Mouse (Mus musculus) liver, postnatal 0 days (tissue): ENCODE results near the gene Slc27a4. TPM values are rescaled to one million over a fixed set of nuclear protein-coding genes. Genes with fewer than 3 reads are reported as not detected.

Experiments
- ATAC-seq: fragments of 200-750 bp; cut with Nextera tagmentation; 2 replicates; pipeline ENCODE4 v1.8.0; 2017; ENCODE audit warnings: mild to moderate bottlenecking, moderate library complexity
- DNase-seq: peaks from one replicate; pipeline ENCODE4 v3.0.0-alpha.2; 2016
- H3K27ac ChIP-seq: fragments of 300-500 bp; sonication (generic); 2 replicates; pipeline ENCODE4 v1.5.1; 2014; ENCODE audit warnings: antibody characterized with exemption, moderate library complexity, mild to moderate bottlenecking, low read depth
- H3K27me3 ChIP-seq: fragments of 300-500 bp; sonication (generic); 2 replicates; pipeline ENCODE4 v1.6.1; 2014; ENCODE audit warnings: low read length, control low read depth, mixed read lengths; ENCODE audit not compliant: insufficient read depth
- H3K36me3 ChIP-seq: fragments of 300-500 bp; sonication (generic); replicated peaks from 2 replicates; pipeline ENCODE4 v1.6.1; 2014; ENCODE audit warnings: mild to moderate bottlenecking, control low read depth, low read length, moderate library complexity, mixed read lengths; ENCODE audit not compliant: insufficient read depth
- H3K4me1 ChIP-seq: fragments of 300-500 bp; sonication (generic); 2 replicates; pipeline ENCODE4 v1.6.1; 2014; ENCODE audit warnings: antibody characterized with exemption, mild to moderate bottlenecking, control low read depth; ENCODE audit not compliant: insufficient read depth
- H3K4me2 ChIP-seq: fragments of 300-500 bp; sonication (generic); 2 replicates; pipeline ENCODE4 v1.6.1; 2014; ENCODE audit warnings: low read depth, mild to moderate bottlenecking, low read length, moderate library complexity, mixed read lengths
- H3K4me3 ChIP-seq: fragments of 300-500 bp; sonication (generic); 2 replicates; pipeline ENCODE4 v1.5.1; 2014; ENCODE audit warnings: low read depth, low read length
- H3K9ac ChIP-seq: fragments of 300-500 bp; sonication (generic); replicated peaks from 2 replicates; pipeline ENCODE4 v1.6.1; 2014; ENCODE audit warnings: mild to moderate bottlenecking, moderate library complexity
- H3K9me3 ChIP-seq: fragments of 300-500 bp; sonication (generic); 2 replicates; pipeline ENCODE4 v1.6.1; 2016; ENCODE audit warnings: mild to moderate bottlenecking, control low read depth, low read length, mixed read lengths
- CTCF ChIP-seq: sonication (generic); IDR thresholded peaks from 2 replicates; pipeline ENCODE4 v1.5.1; 2016; ENCODE audit warnings: antibody characterized with exemption, low read depth
- EP300 ChIP-seq: IDR thresholded peaks from 2 replicates; pipeline ENCODE4 v1.6.1; 2016; ENCODE audit warnings: antibody characterized with exemption, low read depth, mild to moderate bottlenecking
- WGBS: fragments of 180-500 bp; shearing (Covaris S2); extraction: QIAGEN DNeasy Blood & Tissue Kit; methylation state at CpG from one replicate; pipeline ENCODE4 v1.1.7; 2014; ENCODE audit not compliant: insufficient replicate concordance; 5-methylcytosine and 5-hydroxymethylcytosine counted together
- polyA plus RNA-seq: library from polyadenylated mRNA; unstranded; fragments of >200 nt; fragmentation: Nextera tagmentation; extraction: Ambion mirVana; gene quantifications from 2 replicates; pipeline ENCODE4 v1.2.1, GENCODE M21; 2015

Gene Slc27a4
- polyA plus RNA-seq, 1 experiment from 2014 or later = 5.1 TPM

DNA sequence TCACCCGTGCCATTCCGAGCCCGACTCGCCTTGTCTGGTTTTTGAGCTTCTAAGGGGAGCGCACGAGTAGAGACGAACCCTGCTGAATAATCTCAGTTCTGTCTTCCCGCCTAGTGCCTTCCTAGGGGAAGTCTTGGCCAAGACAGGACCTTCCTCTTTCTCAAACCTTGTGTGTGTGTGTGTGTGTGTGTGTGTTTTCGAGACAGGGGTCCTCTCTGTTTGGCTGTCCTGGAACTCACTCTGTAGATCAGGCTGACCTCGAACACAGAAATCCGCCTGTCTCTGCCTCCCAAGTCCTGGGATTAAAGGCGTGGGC is 25.2 kb downstream of the Slc27a4 start:
- H3K9ac ChIP-seq = peak overlapping the region; percentile 77
- H3K4me2 ChIP-seq = peak overlapping the region; percentile 78
- H3K36me3 ChIP-seq = peaks cover 6% of the 10 kb centered on the region
- TF ChIP-seq CTCF (no peak), EP300 (no peak)
- under 1% methylated on average over 12 of the region's 12 CpGs for WGBS
- DNase-seq (no peak), ATAC-seq (peak; percentile 2; the same call in 1 of the 2 replicates)
- peaks cover 8% of the 10 kb centered on the region for H3K4me1 ChIP-seq
- peak overlapping the region; percentile 64 for H3K27ac ChIP-seq
- no peaks in the 10 kb centered on the region for H3K9me3 ChIP-seq
- peak overlapping the region; percentile 86 for H3K4me3 ChIP-seq
- no peaks in the 10 kb centered on the region for H3K27me3 ChIP-seq

DNA sequence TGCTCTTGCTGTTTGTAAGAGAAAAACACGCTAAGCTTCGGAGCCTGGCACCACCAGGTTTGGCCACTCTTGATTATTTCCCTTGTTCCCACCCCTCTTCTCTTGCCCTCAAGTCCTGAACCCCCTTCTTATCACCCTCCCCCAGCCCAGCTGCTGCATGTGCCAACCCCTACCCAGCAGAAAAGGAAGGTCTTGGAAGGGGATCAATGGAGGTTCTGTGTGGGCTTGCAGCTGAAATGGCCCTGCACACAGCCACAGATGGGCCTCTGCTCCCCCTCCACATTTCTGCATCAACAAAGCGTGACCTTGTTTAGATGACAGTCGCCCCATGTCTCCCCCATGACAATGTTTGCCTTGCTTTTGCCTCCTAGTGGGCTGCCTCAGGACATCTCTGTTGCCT is 28.7 kb downstream of the Slc27a4 start:
- Histone ChIP-seq H3K9me3 (no peaks in the 10 kb centered on the region), H3K4me2 (no peak overlapping the region), H3K36me3 (peaks cover 10% of the 10 kb centered on the region), H3K4me1 (peaks cover 8% of the 10 kb centered on the region), H3K27me3 (no peaks in the 10 kb centered on the region), H3K4me3 (no peak overlapping the region), H3K9ac (no peak overlapping the region), H3K27ac (no peak overlapping the region)
- WGBS = 84% methylated on average over 4 of the region's 4 CpGs
- ATAC-seq (no peak), DNase-seq (no peak)
- no peak for TF ChIP-seq CTCF
- no peak for TF ChIP-seq EP300

DNA sequence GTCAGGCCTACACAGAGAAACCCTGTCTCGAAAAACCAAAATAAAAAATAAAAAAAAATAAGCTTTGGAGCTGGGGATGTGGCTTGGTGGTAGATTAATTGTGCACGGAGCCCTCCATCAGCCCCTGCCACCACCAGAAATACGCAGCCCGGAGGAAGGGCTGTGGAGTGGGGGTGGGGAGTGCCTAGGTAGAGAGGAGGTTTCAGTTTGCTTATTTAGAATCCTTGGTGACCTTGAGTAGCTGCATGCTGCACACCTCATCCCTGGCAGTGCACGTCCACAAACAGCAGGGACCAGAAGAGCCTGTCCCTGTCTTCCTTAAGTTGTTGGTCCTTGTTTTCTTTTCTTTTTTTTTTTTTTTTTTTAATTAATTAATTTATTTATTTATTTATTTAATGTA is 31.4 kb downstream of the Slc27a4 start:
- peaks cover 15% of the 10 kb centered on the region for H3K36me3 ChIP-seq
- no peak for DNase-seq
- H3K4me3 ChIP-seq = no peak overlapping the region
- no peak for TF ChIP-seq EP300
- TF ChIP-seq CTCF = no peak
- no peak overlapping the region for H3K9ac ChIP-seq
- no peak for ATAC-seq
- H3K27ac ChIP-seq = no peak overlapping the region
- H3K4me1 ChIP-seq = peaks cover under 1% of the 10 kb centered on the region; the same call in 1 of the 2 replicates
- 89% methylated on average over 5 of the region's 5 CpGs for WGBS
- no peaks in the 10 kb centered on the region for H3K9me3 ChIP-seq
- no peak overlapping the region for H3K4me2 ChIP-seq
- H3K27me3 ChIP-seq = no peaks in the 10 kb centered on the region

DNA sequence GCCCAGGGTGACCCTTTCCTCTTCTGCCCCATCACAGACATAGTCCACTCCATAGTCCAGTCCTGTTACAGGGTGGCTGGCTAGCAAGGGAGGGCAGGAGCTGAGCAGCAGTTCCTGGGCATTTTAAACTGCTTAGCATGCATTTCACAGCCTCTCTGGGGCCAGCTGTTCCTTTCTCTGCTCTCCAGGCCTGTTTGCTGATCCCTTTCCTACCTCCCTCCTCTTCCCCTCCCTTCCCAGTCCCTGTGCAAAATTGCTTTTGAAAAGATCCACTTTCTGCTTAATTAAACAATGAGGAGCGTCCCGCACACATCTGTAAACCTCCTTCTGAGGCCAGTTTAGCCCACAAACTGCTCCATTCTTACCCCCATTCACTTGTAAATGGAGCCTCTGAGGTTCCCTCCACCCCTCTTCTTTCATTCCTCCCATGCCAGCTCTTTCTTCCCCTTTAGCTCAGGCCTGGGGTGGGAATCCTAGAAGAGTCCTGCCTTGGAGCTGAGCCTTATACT is 33.0 kb downstream of the Slc27a4 start:
- H3K9me3 ChIP-seq = no peaks in the 10 kb centered on the region
- DNase-seq (no peak), ATAC-seq (no peak)
- no peak overlapping the region for H3K4me2 ChIP-seq
- H3K27ac ChIP-seq = no peak overlapping the region
- no peaks in the 10 kb centered on the region for H3K27me3 ChIP-seq
- peaks cover 15% of the 10 kb centered on the region for H3K36me3 ChIP-seq
- H3K4me1 ChIP-seq = no peaks in the 10 kb centered on the region
- H3K4me3 ChIP-seq = no peak overlapping the region
- no peak overlapping the region for H3K9ac ChIP-seq
- WGBS = 94% methylated on average over 2 of the region's 2 CpGs
- TF ChIP-seq EP300 = no peak
- no peak for TF ChIP-seq CTCF

DNA sequence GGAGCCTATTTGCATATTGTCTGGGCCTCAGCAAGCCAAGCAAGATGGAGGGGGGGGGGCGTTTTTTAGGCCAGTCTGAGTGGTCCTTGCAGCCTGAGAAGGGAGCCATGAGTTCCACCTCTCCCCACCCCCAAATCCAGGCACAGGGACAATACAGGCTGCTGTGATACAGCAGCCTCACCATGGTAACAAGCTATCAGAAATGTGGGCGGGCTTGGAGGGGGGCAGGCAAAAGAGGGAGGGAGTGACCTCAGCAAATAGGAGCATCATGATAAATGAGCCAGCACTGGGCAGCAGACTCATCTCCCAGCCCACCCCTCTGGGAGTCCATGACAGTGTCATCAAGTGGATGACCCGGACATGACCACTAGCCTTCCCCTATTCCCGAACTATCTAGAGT is 37.0 kb downstream of the Slc27a4 start:
- H3K9ac ChIP-seq = no peak overlapping the region
- H3K4me1 ChIP-seq = no peaks in the 10 kb centered on the region
- 62% methylated on average over 4 of the region's 4 CpGs for WGBS

DNA sequence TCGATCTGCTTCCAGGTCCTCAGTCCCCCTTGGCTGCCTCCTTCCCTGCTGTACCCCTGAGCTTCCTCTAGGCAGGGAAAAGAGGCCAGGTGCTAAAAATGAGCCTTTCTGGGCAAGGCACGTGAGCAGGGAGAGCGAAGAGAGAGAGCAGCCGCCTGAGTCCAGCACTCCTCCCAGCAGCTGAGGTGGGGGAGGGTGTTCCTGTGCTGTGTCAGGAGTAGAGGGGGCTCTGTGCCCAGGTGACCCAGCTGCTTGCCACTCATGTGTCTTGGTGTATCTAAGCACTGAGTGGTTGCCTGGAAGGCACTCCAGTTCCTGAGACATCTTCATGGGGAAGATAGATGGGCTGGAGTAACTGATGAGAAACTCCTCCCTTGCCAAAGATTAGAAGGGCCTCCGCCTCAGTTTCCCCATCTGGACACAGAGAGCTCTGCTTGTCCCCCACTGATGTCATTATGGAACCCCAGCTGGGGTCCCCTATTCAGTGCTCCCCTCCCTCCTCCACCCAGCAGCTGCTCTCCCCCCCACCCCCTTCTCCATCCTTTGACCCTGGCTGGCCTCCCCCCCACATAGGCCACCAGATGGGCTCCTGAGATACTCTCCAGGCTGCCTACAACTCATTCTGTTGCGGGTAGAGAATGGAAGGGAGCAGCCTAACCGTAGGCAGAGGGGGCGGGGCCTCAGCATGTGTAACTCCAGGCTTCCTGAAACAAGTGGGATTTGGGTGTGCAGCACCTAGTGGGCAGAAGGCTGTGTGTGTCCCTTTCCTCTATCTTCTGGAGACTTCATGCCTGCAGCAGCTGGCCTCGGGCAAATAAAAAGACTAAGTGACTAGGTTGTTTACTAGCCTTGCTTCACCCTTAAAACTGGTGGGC is 41.0 kb downstream of the Slc27a4 start:
- Histone ChIP-seq H3K9ac (no peak overlapping the region), H3K36me3 (peaks cover 14% of the 10 kb centered on the region; the same call in 1 of the 2 replicates), H3K4me2 (no peak overlapping the region), H3K27ac (no peak overlapping the region), H3K27me3 (peaks cover 13% of the 10 kb centered on the region; the same call in 1 of the 2 replicates), H3K9me3 (no peaks in the 10 kb centered on the region), H3K4me3 (no peak overlapping the region), H3K4me1 (peaks cover 2% of the 10 kb centered on the region)
- TF ChIP-seq CTCF (no peak), EP300 (no peak)
- WGBS = 78% methylated on average over 9 of the region's 9 CpGs
- no peak for DNase-seq
- no peak for ATAC-seq

More for the DNA sequence above, 37.0 kb downstream of the Slc27a4 start:
- Histone ChIP-seq H3K4me2 (no peak overlapping the region), H3K27me3 (no peaks in the 10 kb centered on the region), H3K27ac (no peak overlapping the region), H3K36me3 (peaks cover 19% of the 10 kb centered on the region; the same call in 1 of the 2 replicates), H3K4me3 (no peak overlapping the region), H3K9me3 (no peaks in the 10 kb centered on the region)
- TF ChIP-seq EP300 (no peak), CTCF (no peak)
- DNase-seq = no peak
- no peak for ATAC-seq
